Mouse (Mus musculus) lung, embryonic 14.5 days (tissue): ENCODE data around the gene Golga2. TPM values are rescaled to one million over a fixed set of nuclear protein-coding genes. Genes with fewer than 3 reads are reported as not detected.
A peak's percentile ranks its signal among the peaks of the same experiment; 100 is the strongest.

Experiments used
- ATAC-seq: fragments of 200-750 bp; cut with Nextera tagmentation; 2 replicates; pipeline ENCODE4 v1.8.0; 2017; ENCODE audit warnings: mild to moderate bottlenecking, moderate TSS enrichment, moderate library complexity; ENCODE audit not compliant: insufficient read depth
- DNase-seq: peaks from one replicate; pipeline ENCODE4 v3.0.0-alpha.2; 2015
- H3K27ac ChIP-seq: fragments of 300-500 bp; sonication (generic); 2 replicates; pipeline ENCODE4 v1.5.1; 2014; ENCODE audit warnings: low read depth, mild to moderate bottlenecking, moderate library complexity
- H3K27me3 ChIP-seq: fragments of 300-500 bp; sonication (generic); 2 replicates; pipeline ENCODE4 v1.6.1; 2014; ENCODE audit warnings: low read length, control low read depth; ENCODE audit not compliant: insufficient read depth
- H3K36me3 ChIP-seq: fragments of 300-500 bp; sonication (generic); 2 replicates; pipeline ENCODE4 v1.6.1; 2014; ENCODE audit warnings: control low read depth; ENCODE audit not compliant: insufficient read depth
- H3K4me1 ChIP-seq: fragments of 300-500 bp; sonication (generic); 2 replicates; pipeline ENCODE4 v1.6.1; 2014; ENCODE audit warnings: antibody characterized with exemption, control low read depth; ENCODE audit not compliant: insufficient read depth
- H3K4me2 ChIP-seq: fragments of 300-500 bp; sonication (generic); 2 replicates; pipeline ENCODE4 v1.6.1; 2014; ENCODE audit warnings: mild to moderate bottlenecking
- H3K4me3 ChIP-seq: fragments of 300-500 bp; sonication (generic); 2 replicates; pipeline ENCODE4 v1.5.1; 2014; ENCODE audit warnings: low read depth, low read length
- H3K9ac ChIP-seq: fragments of 300-500 bp; sonication (generic); 2 replicates; pipeline ENCODE4 v1.6.1; 2014
- H3K9me3 ChIP-seq: fragments of 300-500 bp; sonication (generic); 2 replicates; pipeline ENCODE4 v1.6.1; 2016; ENCODE audit warnings: low read depth, low read length, control low read depth
- CTCF ChIP-seq: IDR thresholded peaks from 2 replicates; pipeline ENCODE4 v1.5.1; 2016; ENCODE audit warnings: antibody characterized with exemption, low read depth
- WGBS: fragments of 180-500 bp; shearing (Covaris S2); extraction: QIAGEN DNeasy Blood & Tissue Kit; methylation state at CpG from one replicate; pipeline ENCODE4 v1.1.7; 2014; 5-methylcytosine and 5-hydroxymethylcytosine counted together
- polyA plus RNA-seq: library from polyadenylated mRNA; unstranded; fragments of >200 nt; fragmentation: Nextera tagmentation; extraction: Ambion mirVana; gene quantifications from 2 replicates; pipeline ENCODE4 v1.2.1, GENCODE M21; 2014

Gene Golga2
- polyA plus RNA-seq, 1 experiment from 2014 or later, result 24.0 TPM

- Histone ChIP-seq H3K4me1 (peaks cover 12% of the 10 kb centered on the region), H3K9ac (peak overlapping the region; percentile 74; the same call in 1 of the 2 replicates), H3K9me3 (no peaks in the 10 kb centered on the region), H3K27ac (no peak overlapping the region; the same call in 1 of the 2 replicates), H3K27me3 (no peaks in the 10 kb centered on the region), H3K36me3 (peaks cover 53% of the 10 kb centered on the region), H3K4me2 (peak overlapping the region; percentile 100), H3K4me3 (no peak overlapping the region)
- 82% methylated on average over 18 of the region's 18 CpGs for WGBS
- ATAC-seq (no peak), DNase-seq (no peak)
- TF ChIP-seq CTCF, result no peak
Measured at GRCm38 (mm10) chr2:32310096-32310845, 23.1 kb downstream of the Golga2 start.

GRCm38 (mm10) chr2:32311443-32312317, 24.5 kb downstream of the Golga2 start:
- peak overlapping the region; percentile 100 for H3K4me2 ChIP-seq
- peaks cover 23% of the 10 kb centered on the region for H3K4me1 ChIP-seq
- H3K27ac ChIP-seq, result no peak overlapping the region; the same call in 1 of the 2 replicates
- H3K9ac ChIP-seq, result peak overlapping the region; percentile 74
- DNase-seq, result no peak
- H3K27me3 ChIP-seq, result no peaks in the 10 kb centered on the region
- peak; percentile 45 for TF ChIP-seq CTCF
- no peaks in the 10 kb centered on the region for H3K9me3 ChIP-seq
- H3K4me3 ChIP-seq, result peak overlapping the region; percentile 72
- ATAC-seq, result no peak
- 6% methylated on average over 40 of the region's 42 CpGs for WGBS
- peaks cover 39% of the 10 kb centered on the region for H3K36me3 ChIP-seq

GRCm38 (mm10) chr2:32312318-32312964, 25.3 kb downstream of the Golga2 start:
- H3K36me3 ChIP-seq, result peaks cover 31% of the 10 kb centered on the region
- 3% methylated on average over 47 of the region's 56 CpGs for WGBS
- TF ChIP-seq CTCF, result no peak
- H3K27ac ChIP-seq, result no peak overlapping the region; the same call in 1 of the 2 replicates
- no peaks in the 10 kb centered on the region for H3K27me3 ChIP-seq
- peaks cover 30% of the 10 kb centered on the region for H3K4me1 ChIP-seq
- no peaks in the 10 kb centered on the region for H3K9me3 ChIP-seq
- peak overlapping the region; percentile 100 for H3K4me2 ChIP-seq
- DNase-seq, result peak; percentile 96
- peak overlapping the region; percentile 72 for H3K4me3 ChIP-seq
- peak overlapping the region; percentile 74 for H3K9ac ChIP-seq
- ATAC-seq, result peak; percentile 70

GRCm38 (mm10) chr2:32314831-32315230, 27.6 kb downstream of the Golga2 start:
- H3K4me3 ChIP-seq, result no peak overlapping the region
- H3K27me3 ChIP-seq, result no peaks in the 10 kb centered on the region
- no peak overlapping the region for H3K9ac ChIP-seq
- ATAC-seq (no peak), DNase-seq (no peak)
- peak overlapping the region; percentile 96 for H3K27ac ChIP-seq
- WGBS, result 84% methylated on average over 14 of the region's 14 CpGs
- H3K4me2 ChIP-seq, result peak overlapping the region; percentile 48
- H3K36me3 ChIP-seq, result peaks cover 8% of the 10 kb centered on the region; the same call in 1 of the 2 replicates
- TF ChIP-seq CTCF, result no peak
- no peaks in the 10 kb centered on the region for H3K9me3 ChIP-seq
- peaks cover 42% of the 10 kb centered on the region for H3K4me1 ChIP-seq

GRCm38 (mm10) chr2:32315751-32316150, 28.6 kb downstream of the Golga2 start:
- ATAC-seq (no peak), DNase-seq (peak; percentile 67)
- Histone ChIP-seq H3K27me3 (no peaks in the 10 kb centered on the region), H3K4me1 (peaks cover 47% of the 10 kb centered on the region), H3K4me3 (0 out of 2 replicates have a peak overlapping the region, but pooled peaks have one; percentile 7), H3K36me3 (no peaks in the 10 kb centered on the region), H3K4me2 (peak overlapping the region; percentile 48), H3K9me3 (no peaks in the 10 kb centered on the region), H3K9ac (peak overlapping the region; percentile 30), H3K27ac (peak overlapping the region; percentile 96)
- WGBS, result 4% methylated on average over 8 of the region's 8 CpGs
- no peak for TF ChIP-seq CTCF

GRCm38 (mm10) chr2:32316887-32317656, 29.9 kb downstream of the Golga2 start:
- H3K4me2 ChIP-seq, result peak overlapping the region; percentile 82
- H3K27ac ChIP-seq, result peak overlapping the region; percentile 96
- DNase-seq, result peak; percentile 81
- TF ChIP-seq CTCF, result no peak
- H3K9me3 ChIP-seq, result no peaks in the 10 kb centered on the region
- 25% methylated on average over 20 of the region's 20 CpGs for WGBS
- no peak overlapping the region for H3K4me3 ChIP-seq
- no peaks in the 10 kb centered on the region for H3K36me3 ChIP-seq
- ATAC-seq, result peak; percentile 29
- H3K27me3 ChIP-seq, result no peaks in the 10 kb centered on the region
- H3K9ac ChIP-seq, result no peak overlapping the region; the same call in 1 of the 2 replicates
- H3K4me1 ChIP-seq, result peaks cover 44% of the 10 kb centered on the region
